Mouse (Mus musculus): ENCODE data around the gene Spsb2. TPM values are rescaled to one million over a fixed set of nuclear protein-coding genes. Genes with fewer than 3 reads are reported as not detected.
A peak's percentile ranks its signal among the peaks of the same experiment; 100 is the strongest.

Spsb2 gene
- polyA plus RNA-seq, 1 experiment from 2014 or later, result 8.4 TPM

GRCm38 (mm10) chr6:124850535-124850934, 42.1 kb downstream of the Spsb2 start:
- Histone ChIP-seq H3K9ac (ENCODE audit: low read length) (no peak overlapping the region), H3K27ac (ENCODE audit: low read depth, low read length) (no peak overlapping the region), H3K27me3 (ENCODE audit: control insufficient read depth, insufficient read depth, low read length) (no peaks in the 10 kb centered on the region), H3K36me3 (ENCODE audit: control insufficient read depth, insufficient read depth, low read length) (no peaks in the 10 kb centered on the region; the same call in 1 of the 2 replicates), H3K4me1 (replicated peaks; ENCODE audit: control insufficient read depth, insufficient read depth, low read length) (peaks cover 2% of the 10 kb centered on the region; the same call in 1 of the 2 replicates), H3K4me3 (ENCODE audit: low read depth, low read length) (no peak overlapping the region), H3K4me2 (ENCODE audit: low read depth, low read length, severe bottlenecking) (no peak overlapping the region), H3K9me3 (ENCODE audit: control insufficient read depth, low read length) (no peaks in the 10 kb centered on the region)
- WGBS, result 64% methylated on average over 8 of the region's 8 CpGs
- DNase-seq (ENCODE audit: low spot score) (no peak), ATAC-seq (replicated peaks; ENCODE audit: low FRiP score) (no peak)

DNA sequence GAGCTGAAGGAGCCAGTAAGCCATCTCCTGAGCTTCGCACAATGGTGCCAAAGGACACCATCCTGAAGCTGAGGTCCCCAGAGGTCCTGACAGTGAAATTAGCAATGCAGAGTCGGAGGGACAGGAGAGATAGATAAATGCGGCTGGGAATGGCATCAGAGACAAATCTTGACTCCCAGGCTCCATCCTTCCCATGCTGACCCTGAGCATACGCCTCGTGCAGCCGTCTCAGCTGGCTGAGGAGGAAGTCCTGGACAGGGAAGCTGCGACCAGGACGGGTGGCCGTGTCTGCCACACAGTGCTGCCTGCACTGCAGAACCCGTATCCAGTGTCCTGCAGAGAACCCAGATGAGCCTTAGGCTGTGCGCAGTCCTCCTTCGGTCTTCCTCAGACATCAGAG, 46.2 kb downstream of the Spsb2 start:
- WGBS, result 81% methylated on average over 12 of the region's 12 CpGs

DNA sequence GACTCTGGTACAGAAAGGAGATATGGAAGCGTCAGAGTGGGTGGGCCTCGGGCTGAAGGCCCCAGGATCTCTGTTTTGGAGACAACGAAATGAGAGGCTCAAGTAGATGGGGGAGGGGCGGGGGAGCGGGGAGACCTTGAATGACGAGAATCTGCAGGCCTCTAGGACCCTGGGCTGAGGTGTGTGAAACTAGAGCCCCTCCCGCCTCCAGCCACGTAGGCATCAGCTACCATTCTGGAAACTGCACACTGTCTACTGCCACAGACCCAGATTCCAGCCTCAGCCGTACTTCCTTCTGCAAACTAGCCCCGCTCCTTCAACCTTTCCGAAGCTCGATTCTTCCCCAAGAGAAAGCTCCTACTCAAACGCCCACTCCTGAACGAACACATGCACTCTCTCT, 47.9 kb downstream of the Spsb2 start:
- Histone ChIP-seq H3K27ac (ENCODE audit: low read depth, low read length) (no peak overlapping the region), H3K9me3 (ENCODE audit: control insufficient read depth, low read length) (no peaks in the 10 kb centered on the region), H3K36me3 (ENCODE audit: control insufficient read depth, insufficient read depth, low read length) (no peaks in the 10 kb centered on the region; the same call in 1 of the 2 replicates), H3K9ac (ENCODE audit: low read length) (peak overlapping the region; percentile 98), H3K4me1 (replicated peaks; ENCODE audit: control insufficient read depth, insufficient read depth, low read length) (peaks cover 18% of the 10 kb centered on the region), H3K27me3 (ENCODE audit: control insufficient read depth, insufficient read depth, low read length) (no peaks in the 10 kb centered on the region; the same call in none of the 2 replicates), H3K4me2 (ENCODE audit: low read depth, low read length, severe bottlenecking) (peak overlapping the region; percentile 90), H3K4me3 (ENCODE audit: low read depth, low read length) (peak overlapping the region; percentile 81)
- DNase-seq (ENCODE audit: low spot score), result peak; percentile 80
- 5% methylated on average over 13 of the region's 14 CpGs for WGBS
- ATAC-seq (replicated peaks; ENCODE audit: low FRiP score), result peak; percentile 56

More for the DNA sequence above, 46.2 kb downstream of the Spsb2 start:
- no peaks in the 10 kb centered on the region; the same call in 1 of the 2 replicates for H3K36me3 ChIP-seq (ENCODE audit: control insufficient read depth, insufficient read depth, low read length)
- no peak overlapping the region for H3K4me3 ChIP-seq (ENCODE audit: low read depth, low read length)
- H3K4me2 ChIP-seq (ENCODE audit: low read depth, low read length, severe bottlenecking), result no peak overlapping the region
- DNase-seq (ENCODE audit: low spot score), result peak; percentile 14
- no peaks in the 10 kb centered on the region; the same call in none of the 2 replicates for H3K27me3 ChIP-seq (ENCODE audit: control insufficient read depth, insufficient read depth, low read length)
- ATAC-seq (replicated peaks; ENCODE audit: low FRiP score), result no peak
- H3K4me1 ChIP-seq (replicated peaks; ENCODE audit: control insufficient read depth, insufficient read depth, low read length), result peaks cover 10% of the 10 kb centered on the region; the same call in 1 of the 2 replicates
- no peaks in the 10 kb centered on the region for H3K9me3 ChIP-seq (ENCODE audit: control insufficient read depth, low read length)
- H3K27ac ChIP-seq (ENCODE audit: low read depth, low read length), result no peak overlapping the region
- H3K9ac ChIP-seq (ENCODE audit: low read length), result no peak overlapping the region

DNA sequence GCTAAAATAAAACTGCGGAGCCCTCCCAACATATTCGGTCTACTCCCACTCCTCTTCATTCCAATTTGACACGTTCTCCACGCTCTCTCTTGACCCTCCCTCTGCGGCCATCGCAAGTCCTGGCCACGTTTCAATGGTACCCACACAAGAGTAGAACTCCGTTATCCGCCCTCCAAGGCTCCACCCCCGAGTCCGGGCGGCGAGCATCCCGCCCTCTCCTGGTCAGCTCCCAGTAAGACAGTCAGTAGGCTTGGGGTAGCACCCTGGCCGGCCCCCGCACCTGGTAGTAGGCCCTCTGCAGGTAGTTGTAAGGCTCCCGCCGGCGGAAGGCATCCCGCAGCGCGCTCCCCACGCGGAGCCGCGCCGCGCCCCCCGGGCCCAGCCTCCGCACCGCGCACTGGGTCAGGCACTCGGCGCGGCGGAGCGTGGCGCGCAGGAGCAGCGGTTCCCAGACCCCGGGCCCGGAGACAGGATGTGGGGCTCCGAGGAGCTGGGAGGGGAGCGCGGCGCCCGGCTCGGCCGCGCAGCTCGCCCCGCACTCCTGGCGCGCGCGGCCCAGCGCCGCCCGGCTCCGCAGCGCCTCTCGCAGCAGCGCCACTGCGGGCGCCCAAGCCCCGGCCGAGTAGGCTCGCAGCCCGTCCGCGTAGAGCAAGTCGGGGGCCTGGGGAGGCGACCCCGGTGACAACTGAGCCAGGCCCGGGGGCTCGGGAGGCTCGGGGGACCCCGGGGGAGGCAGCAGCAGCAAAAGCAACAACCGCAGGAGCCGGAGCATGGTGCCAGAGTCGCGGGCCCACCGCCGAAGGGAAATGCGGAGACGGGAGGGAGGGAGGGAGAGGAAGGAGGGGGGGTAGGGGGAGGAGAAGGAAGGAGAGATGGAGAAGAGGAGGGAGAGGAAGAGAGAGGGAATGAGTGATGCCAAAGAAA, 48.7 kb downstream of the Spsb2 start, which contains the start of gene P3h3:
TSS of gene P3h3 (minus strand) at position 837 of the 924 bp plus-strand sequence.
- Histone ChIP-seq H3K36me3 (ENCODE audit: control insufficient read depth, insufficient read depth, low read length) (no peaks in the 10 kb centered on the region; the same call in 1 of the 2 replicates), H3K27ac (ENCODE audit: low read depth, low read length) (peak within 1 kb of the TSS; percentile 88), H3K4me2 (ENCODE audit: low read depth, low read length, severe bottlenecking) (peak within 1 kb of the TSS; percentile 90), H3K27me3 (ENCODE audit: control insufficient read depth, insufficient read depth, low read length) (no peaks in the 10 kb centered on the region; the same call in none of the 2 replicates), H3K4me1 (replicated peaks; ENCODE audit: control insufficient read depth, insufficient read depth, low read length) (peaks cover 23% of the 10 kb centered on the region), H3K4me3 (ENCODE audit: low read depth, low read length) (peak within 1 kb of the TSS; percentile 81), H3K9me3 (ENCODE audit: control insufficient read depth, low read length) (no peaks in the 10 kb centered on the region), H3K9ac (ENCODE audit: low read length) (peak within 1 kb of the TSS; percentile 98)
- ATAC-seq (replicated peaks; ENCODE audit: low FRiP score), result peak; percentile 87
- DNase-seq (ENCODE audit: low spot score), result peak; percentile 93
- WGBS, result under 1% methylated on average over 85 of the region's 86 CpGs

DNA sequence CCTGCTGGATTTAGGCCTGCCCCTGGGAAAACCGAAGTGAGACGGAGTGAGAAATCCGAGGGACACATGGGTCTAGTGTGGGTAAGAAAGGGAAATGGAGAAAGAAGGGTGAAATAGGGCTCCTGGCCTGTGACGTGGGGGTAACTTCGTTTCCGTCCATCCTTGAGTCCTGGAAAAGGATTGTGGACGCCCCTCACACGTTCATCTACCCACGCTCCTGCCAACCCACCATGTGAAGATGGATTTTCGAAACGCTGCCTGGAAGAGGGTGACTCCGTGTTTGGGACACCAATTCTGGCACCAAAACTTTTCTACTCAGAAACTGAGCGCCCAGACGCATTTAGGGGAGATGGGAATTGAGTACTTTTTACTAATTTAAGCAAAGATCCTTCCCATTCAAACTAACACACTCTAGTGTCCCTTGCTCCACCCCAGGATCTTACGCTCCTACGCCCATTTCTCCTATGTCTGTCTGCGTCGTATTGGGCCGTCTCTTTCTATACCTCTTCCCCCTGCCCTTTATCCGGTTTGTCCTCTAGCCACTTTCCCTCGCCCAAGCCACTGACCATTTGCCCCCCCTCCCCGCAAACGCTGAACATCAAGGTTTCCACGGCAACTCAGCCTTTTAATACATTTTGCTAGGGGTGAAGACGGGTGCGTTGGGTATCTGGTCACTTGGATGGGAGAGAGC, 49.5 kb downstream of the Spsb2 start:
- peak overlapping the region; percentile 90 for H3K4me2 ChIP-seq (ENCODE audit: low read depth, low read length, severe bottlenecking)
- H3K9ac ChIP-seq (ENCODE audit: low read length), result peak overlapping the region; percentile 98
- WGBS, result 24% methylated on average over 26 of the region's 26 CpGs
- H3K27ac ChIP-seq (ENCODE audit: low read depth, low read length), result no peak overlapping the region
- H3K36me3 ChIP-seq (ENCODE audit: control insufficient read depth, insufficient read depth, low read length), result no peaks in the 10 kb centered on the region; the same call in 1 of the 2 replicates
- no peaks in the 10 kb centered on the region for H3K9me3 ChIP-seq (ENCODE audit: control insufficient read depth, low read length)
- H3K4me1 ChIP-seq (replicated peaks; ENCODE audit: control insufficient read depth, insufficient read depth, low read length), result peaks cover 24% of the 10 kb centered on the region
- DNase-seq (ENCODE audit: low spot score) (no peak), ATAC-seq (replicated peaks; ENCODE audit: low FRiP score) (no peak)
- peak overlapping the region; percentile 81 for H3K4me3 ChIP-seq (ENCODE audit: low read depth, low read length)
- H3K27me3 ChIP-seq (ENCODE audit: control insufficient read depth, insufficient read depth, low read length), result no peaks in the 10 kb centered on the region; the same call in none of the 2 replicates

DNA sequence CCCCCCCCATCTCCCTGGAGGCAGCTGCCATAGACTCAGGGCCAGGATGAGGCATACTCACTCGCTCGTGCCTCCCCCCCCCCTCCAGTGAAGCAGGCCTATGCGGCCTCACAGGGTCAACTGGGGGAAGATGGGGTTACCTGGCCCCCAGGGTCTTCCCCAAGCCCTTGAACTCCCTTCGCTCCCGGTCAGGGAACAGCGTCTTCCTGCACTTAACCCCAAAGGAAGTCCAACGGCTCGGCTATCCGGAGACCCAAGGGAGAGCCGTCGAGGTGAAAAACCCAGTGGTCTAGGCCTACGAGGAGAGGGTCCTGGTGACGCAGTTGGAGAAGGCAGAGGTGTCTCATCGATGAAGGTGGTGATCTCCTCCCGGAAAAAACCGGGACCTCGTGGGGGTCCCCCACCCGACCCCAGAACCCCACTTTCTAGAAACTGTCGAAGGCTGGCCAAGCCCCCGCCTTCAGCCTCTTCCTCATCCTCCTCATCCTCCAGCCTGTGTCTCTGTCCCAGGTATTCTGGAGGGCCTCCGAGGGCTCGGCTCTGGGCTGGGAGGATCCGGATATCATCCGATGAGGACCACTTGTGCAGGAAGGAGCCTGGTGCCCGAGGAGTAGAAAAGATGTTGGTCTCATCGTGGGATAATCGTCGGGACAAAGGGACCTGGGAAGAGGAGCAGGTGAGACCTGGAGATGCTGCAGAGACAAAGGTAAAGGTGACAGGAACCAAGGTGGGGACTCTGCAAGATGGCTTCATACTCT, 50.3 kb downstream of the Spsb2 start:
- H3K4me2 ChIP-seq (ENCODE audit: low read depth, low read length, severe bottlenecking), result no peak overlapping the region
- H3K4me3 ChIP-seq (ENCODE audit: low read depth, low read length), result no peak overlapping the region
- peaks cover 28% of the 10 kb centered on the region for H3K4me1 ChIP-seq (replicated peaks; ENCODE audit: control insufficient read depth, insufficient read depth, low read length)
- H3K27me3 ChIP-seq (ENCODE audit: control insufficient read depth, insufficient read depth, low read length), result no peaks in the 10 kb centered on the region; the same call in none of the 2 replicates
- H3K9ac ChIP-seq (ENCODE audit: low read length), result no peak overlapping the region
- H3K27ac ChIP-seq (ENCODE audit: low read depth, low read length), result no peak overlapping the region
- no peak for DNase-seq (ENCODE audit: low spot score)
- WGBS, result 78% methylated on average over 26 of the region's 28 CpGs
- ATAC-seq (replicated peaks; ENCODE audit: low FRiP score), result no peak
- no peaks in the 10 kb centered on the region; the same call in 1 of the 2 replicates for H3K36me3 ChIP-seq (ENCODE audit: control insufficient read depth, insufficient read depth, low read length)
- no peaks in the 10 kb centered on the region for H3K9me3 ChIP-seq (ENCODE audit: control insufficient read depth, low read length)

DNA sequence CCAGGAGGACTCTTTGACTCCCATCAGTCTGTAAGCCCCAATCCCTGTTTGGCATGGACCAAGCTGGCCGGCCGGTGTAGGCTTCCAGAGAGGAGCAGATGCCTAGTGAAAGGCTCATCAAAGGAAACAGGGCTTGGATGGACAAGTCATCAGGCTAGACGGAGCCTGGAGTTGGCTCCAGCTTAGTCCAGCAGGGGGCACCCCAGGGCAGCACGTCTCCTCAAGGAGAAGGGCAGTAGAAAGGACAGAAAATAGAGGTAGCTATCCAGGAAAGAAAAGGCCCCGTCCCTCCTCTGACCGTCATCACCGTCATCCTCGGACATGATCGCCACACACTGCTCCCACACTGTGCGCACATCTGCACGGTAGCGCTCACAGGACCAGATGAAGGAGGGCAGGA, 51.3 kb downstream of the Spsb2 start:
- H3K27ac ChIP-seq (ENCODE audit: low read depth, low read length), result no peak overlapping the region
- no peak overlapping the region for H3K4me3 ChIP-seq (ENCODE audit: low read depth, low read length)
- ATAC-seq (replicated peaks; ENCODE audit: low FRiP score) (no peak), DNase-seq (ENCODE audit: low spot score) (peak; percentile 92)
- no peak overlapping the region; the same call in 1 of the 2 replicates for H3K9ac ChIP-seq (ENCODE audit: low read length)
- no peaks in the 10 kb centered on the region for H3K9me3 ChIP-seq (ENCODE audit: control insufficient read depth, low read length)
- H3K4me2 ChIP-seq (ENCODE audit: low read depth, low read length, severe bottlenecking), result no peak overlapping the region
- WGBS, result 10% methylated on average over 12 of the region's 12 CpGs
- peaks cover 34% of the 10 kb centered on the region for H3K4me1 ChIP-seq (replicated peaks; ENCODE audit: control insufficient read depth, insufficient read depth, low read length)
- H3K36me3 ChIP-seq (ENCODE audit: control insufficient read depth, insufficient read depth, low read length), result no peaks in the 10 kb centered on the region
- H3K27me3 ChIP-seq (ENCODE audit: control insufficient read depth, insufficient read depth, low read length), result no peaks in the 10 kb centered on the region; the same call in none of the 2 replicates

All from forebrain, embryonic 11.5 days (tissue).